Mouse (Mus musculus): ENCODE results near the gene Pecr. TPM values are rescaled to one million over a fixed set of nuclear protein-coding genes. Genes with fewer than 3 reads are reported as not detected.

The Pecr gene
- polyA plus RNA-seq, 1 experiment, result 3.6 TPM

DNA sequence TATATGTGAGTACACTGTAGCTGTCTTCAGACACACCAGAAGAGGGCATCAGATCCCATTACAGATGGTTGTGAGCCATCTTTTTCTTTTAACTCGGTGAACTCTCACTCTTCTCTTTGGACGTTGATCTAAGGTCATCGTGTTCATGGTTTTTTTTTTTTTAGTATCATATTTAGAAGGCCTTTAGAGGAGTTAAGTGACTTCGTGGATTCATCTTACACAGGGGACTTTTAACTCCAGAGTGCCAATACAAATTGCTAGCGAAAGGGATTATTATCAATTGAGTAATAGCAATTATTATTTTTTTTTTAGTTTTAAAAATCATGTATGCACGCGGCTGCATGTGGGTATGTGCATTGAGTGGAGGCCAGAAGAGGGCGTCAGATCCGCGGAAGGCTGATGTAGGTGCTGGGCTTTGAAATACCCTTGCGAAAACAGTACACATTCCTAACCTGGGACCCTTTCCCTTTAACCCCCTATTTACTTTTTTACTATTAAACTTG is 22.6 kb upstream of the Pecr start:
- 4% methylated on average over 11 of the region's 11 CpGs for WGBS
- no peak for TF ChIP-seq CTCF (IDR thresholded peaks at IDR 0.05; ENCODE audit: borderline replicate concordance, control insufficient read depth, extremely low read depth, insufficient read depth, low read length, poor library complexity)
- Histone ChIP-seq H3K27me3 (ENCODE audit: control insufficient read depth, insufficient read depth, low read length) (no peaks in the 10 kb centered on the region), H3K4me1 (replicated peaks; ENCODE audit: control insufficient read depth, insufficient read depth, low read length) (no peaks in the 10 kb centered on the region), H3K4me3 (ENCODE audit: control insufficient read depth, insufficient read depth, low read length) (peak overlapping the region; percentile 99), H3K27ac (ENCODE audit: control insufficient read depth, insufficient read depth, low read length) (peak overlapping the region; percentile 84; the same call in 1 of the 2 replicates), H3K36me3 (ENCODE audit: control insufficient read depth, insufficient read depth, low read length) (no peaks in the 10 kb centered on the region)
- DNase-seq, result peak; percentile 59

DNA sequence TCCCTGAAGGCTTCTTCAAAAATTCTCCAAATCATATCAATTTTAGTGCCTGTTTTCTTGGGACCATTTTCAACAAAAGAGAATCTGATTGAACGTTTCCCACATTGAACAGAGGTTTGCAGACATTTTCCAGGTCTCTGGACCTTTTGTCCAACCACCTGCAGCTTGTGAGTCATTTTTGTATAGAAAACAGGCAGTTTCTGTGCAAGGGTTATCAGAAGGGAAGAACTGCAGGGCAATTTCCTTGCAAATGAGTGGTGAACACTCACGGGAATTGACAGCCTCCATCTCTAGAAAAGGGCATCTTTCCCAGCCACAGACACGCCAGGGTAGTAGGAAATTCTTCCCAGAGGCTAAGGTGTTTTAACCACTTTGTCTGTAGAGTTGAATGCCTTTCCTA is 22.1 kb upstream of the Pecr start:
- DNase-seq, result no peak
- TF ChIP-seq CTCF (IDR thresholded peaks at IDR 0.05; ENCODE audit: borderline replicate concordance, control insufficient read depth, extremely low read depth, insufficient read depth, low read length, poor library complexity) (no peak), POLR2A (IDR thresholded peaks at IDR 0.05; ENCODE audit: control insufficient read depth, extremely low read depth, insufficient read depth, low read length, poor library complexity) (no peak)
- H3K36me3 ChIP-seq (ENCODE audit: control insufficient read depth, insufficient read depth, low read length), result no peaks in the 10 kb centered on the region
- H3K27ac ChIP-seq (ENCODE audit: control insufficient read depth, insufficient read depth, low read length), result no peak overlapping the region
- H3K27me3 ChIP-seq (ENCODE audit: control insufficient read depth, insufficient read depth, low read length), result no peaks in the 10 kb centered on the region
- WGBS, result 76% methylated on average over 3 of the region's 3 CpGs
- no peaks in the 10 kb centered on the region for H3K4me1 ChIP-seq (replicated peaks; ENCODE audit: control insufficient read depth, insufficient read depth, low read length)
- H3K4me3 ChIP-seq (ENCODE audit: control insufficient read depth, insufficient read depth, low read length), result no peak overlapping the region

DNA sequence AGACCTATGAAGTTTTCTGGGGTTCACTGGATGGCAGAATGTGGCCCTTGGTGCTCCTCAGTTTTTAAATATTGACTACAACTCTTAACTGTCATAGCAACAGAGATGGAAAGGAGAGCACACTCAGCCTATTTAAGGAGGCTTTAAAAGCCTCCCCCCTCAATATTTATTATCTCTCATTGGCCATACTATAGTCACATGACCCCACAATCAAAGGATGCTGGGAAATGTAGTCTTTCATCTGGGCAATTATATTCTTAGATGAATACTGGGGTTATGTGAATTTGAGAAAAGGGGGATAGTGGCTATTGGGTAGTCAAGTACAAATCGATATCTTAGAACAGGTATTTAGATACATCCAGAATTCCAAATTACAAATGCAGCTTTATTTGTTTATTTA is 17.7 kb upstream of the Pecr start:
- TF ChIP-seq POLR2A (IDR thresholded peaks at IDR 0.05; ENCODE audit: control insufficient read depth, extremely low read depth, insufficient read depth, low read length, poor library complexity), result no peak
- TF ChIP-seq CTCF (IDR thresholded peaks at IDR 0.05; ENCODE audit: borderline replicate concordance, control insufficient read depth, extremely low read depth, insufficient read depth, low read length, poor library complexity), result no peak
- H3K27me3 ChIP-seq (ENCODE audit: control insufficient read depth, insufficient read depth, low read length), result no peaks in the 10 kb centered on the region
- no peaks in the 10 kb centered on the region for H3K4me1 ChIP-seq (replicated peaks; ENCODE audit: control insufficient read depth, insufficient read depth, low read length)
- no peak overlapping the region for H3K27ac ChIP-seq (ENCODE audit: control insufficient read depth, insufficient read depth, low read length)
- no peaks in the 10 kb centered on the region for H3K36me3 ChIP-seq (ENCODE audit: control insufficient read depth, insufficient read depth, low read length)
- H3K4me3 ChIP-seq (ENCODE audit: control insufficient read depth, insufficient read depth, low read length), result no peak overlapping the region
- 95% methylated on average over 1 of the region's 1 CpGs for whole genome bisulfite sequencing
- no peak for DNase-seq

DNA sequence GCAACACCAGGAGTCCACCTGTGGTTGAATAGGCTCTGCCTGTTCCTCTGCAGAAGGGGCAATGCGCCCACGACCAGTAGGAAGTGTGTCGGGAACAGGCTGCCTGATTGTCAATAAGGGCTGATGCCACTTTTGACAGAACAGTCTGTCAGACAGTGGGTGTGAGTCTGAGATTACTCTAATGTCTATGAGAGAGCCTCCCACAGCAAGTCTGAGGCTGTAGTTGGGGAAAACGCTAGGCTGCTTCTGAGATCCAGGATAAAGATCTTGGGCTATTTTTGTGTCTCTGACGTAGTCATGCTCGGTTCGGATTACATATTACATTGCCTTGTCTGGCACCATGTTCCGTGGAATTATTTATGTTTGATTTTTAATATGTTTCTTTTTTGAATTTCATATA is 11.6 kb upstream of the Pecr start:
- Histone ChIP-seq H3K27me3 (ENCODE audit: control insufficient read depth, insufficient read depth, low read length) (no peaks in the 10 kb centered on the region), H3K36me3 (ENCODE audit: control insufficient read depth, insufficient read depth, low read length) (no peaks in the 10 kb centered on the region), H3K4me3 (ENCODE audit: control insufficient read depth, insufficient read depth, low read length) (no peak overlapping the region), H3K4me1 (replicated peaks; ENCODE audit: control insufficient read depth, insufficient read depth, low read length) (no peaks in the 10 kb centered on the region), H3K27ac (ENCODE audit: control insufficient read depth, insufficient read depth, low read length) (no peak overlapping the region)
- DNase-seq, result no peak
- 87% methylated on average over 8 of the region's 8 CpGs for WGBS
- TF ChIP-seq CTCF (IDR thresholded peaks at IDR 0.05; ENCODE audit: borderline replicate concordance, control insufficient read depth, extremely low read depth, insufficient read depth, low read length, poor library complexity) (no peak), POLR2A (IDR thresholded peaks at IDR 0.05; ENCODE audit: control insufficient read depth, extremely low read depth, insufficient read depth, low read length, poor library complexity) (no peak)

DNA sequence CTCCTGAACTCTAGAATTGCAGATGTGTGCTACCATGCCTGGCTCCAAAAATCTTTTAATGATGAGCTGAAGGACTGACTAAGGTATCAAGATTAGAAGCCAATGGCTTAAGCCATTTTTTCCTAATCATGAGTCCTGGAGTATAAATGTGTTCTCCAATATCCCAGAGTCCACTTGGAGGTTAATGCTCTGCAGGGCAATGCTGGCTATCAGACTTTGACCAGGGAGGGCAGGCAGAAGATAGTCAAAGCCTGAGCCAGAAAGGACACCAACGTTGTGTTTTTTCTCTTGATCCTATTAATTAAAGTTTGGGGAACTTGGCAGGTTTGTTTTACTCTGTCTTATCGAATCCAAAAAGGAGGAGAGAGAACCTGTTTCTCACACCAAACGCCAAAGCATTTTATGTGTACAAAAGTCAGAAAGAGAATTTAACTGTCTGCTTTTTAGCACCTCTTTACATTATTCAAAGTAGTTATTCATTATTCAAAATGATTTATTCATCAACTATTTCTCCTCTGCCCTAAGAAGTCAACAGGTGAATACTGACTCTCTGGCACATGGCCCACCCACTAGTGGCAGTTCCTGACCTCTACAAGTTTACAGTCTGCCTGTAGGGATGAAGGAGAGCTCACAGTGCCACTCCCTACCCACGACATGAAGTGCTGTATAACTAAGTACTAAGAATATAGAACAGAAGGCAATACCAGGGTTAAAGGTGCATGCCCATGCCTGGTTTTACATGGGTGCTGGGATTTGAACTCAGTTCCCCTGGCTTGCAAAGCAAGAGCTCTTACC is 10.0 kb upstream of the Pecr start:
- H3K4me1 ChIP-seq (replicated peaks; ENCODE audit: control insufficient read depth, insufficient read depth, low read length), result no peaks in the 10 kb centered on the region
- no peak overlapping the region for H3K4me3 ChIP-seq (ENCODE audit: control insufficient read depth, insufficient read depth, low read length)
- WGBS, result 61% methylated on average over 4 of the region's 4 CpGs
- H3K27ac ChIP-seq (ENCODE audit: control insufficient read depth, insufficient read depth, low read length), result no peak overlapping the region
- DNase-seq, result no peak
- TF ChIP-seq POLR2A (IDR thresholded peaks at IDR 0.05; ENCODE audit: control insufficient read depth, extremely low read depth, insufficient read depth, low read length, poor library complexity) (no peak), CTCF (IDR thresholded peaks at IDR 0.05; ENCODE audit: borderline replicate concordance, control insufficient read depth, extremely low read depth, insufficient read depth, low read length, poor library complexity) (no peak)
- no peaks in the 10 kb centered on the region for H3K27me3 ChIP-seq (ENCODE audit: control insufficient read depth, insufficient read depth, low read length)
- no peaks in the 10 kb centered on the region for H3K36me3 ChIP-seq (ENCODE audit: control insufficient read depth, insufficient read depth, low read length)

DNA sequence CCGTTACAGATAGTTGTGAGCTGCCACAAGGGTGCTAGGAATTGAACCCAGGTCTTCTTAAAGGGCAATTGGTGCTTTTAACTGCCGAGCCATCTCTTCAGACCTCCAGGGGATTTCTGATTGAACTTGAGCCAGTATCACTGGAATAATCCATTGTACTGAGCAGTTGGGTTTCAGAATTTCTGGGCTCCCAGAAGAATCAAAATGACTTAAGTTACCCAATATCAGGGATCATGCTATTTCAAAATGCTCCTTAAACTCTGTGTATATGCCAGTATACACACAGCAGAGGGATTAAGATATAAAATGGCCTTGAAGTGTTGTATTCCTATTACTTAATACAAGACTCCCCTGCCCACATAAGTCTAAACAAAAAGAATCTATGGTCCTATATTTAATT is 7.8 kb upstream of the Pecr start:
- no peak for DNase-seq
- WGBS, result 93% methylated on average over 2 of the region's 2 CpGs
- H3K27me3 ChIP-seq (ENCODE audit: control insufficient read depth, insufficient read depth, low read length), result no peaks in the 10 kb centered on the region

More for the DNA sequence above, 7.8 kb upstream of the Pecr start:
- no peak overlapping the region for H3K4me3 ChIP-seq (ENCODE audit: control insufficient read depth, insufficient read depth, low read length)
- no peak for TF ChIP-seq POLR2A (IDR thresholded peaks at IDR 0.05; ENCODE audit: control insufficient read depth, extremely low read depth, insufficient read depth, low read length, poor library complexity)
- TF ChIP-seq CTCF (IDR thresholded peaks at IDR 0.05; ENCODE audit: borderline replicate concordance, control insufficient read depth, extremely low read depth, insufficient read depth, low read length, poor library complexity), result no peak
- no peaks in the 10 kb centered on the region for H3K4me1 ChIP-seq (replicated peaks; ENCODE audit: control insufficient read depth, insufficient read depth, low read length)
- no peak overlapping the region for H3K27ac ChIP-seq (ENCODE audit: control insufficient read depth, insufficient read depth, low read length)
- no peaks in the 10 kb centered on the region for H3K36me3 ChIP-seq (ENCODE audit: control insufficient read depth, insufficient read depth, low read length)
